Mouse (Mus musculus) cerebellum, postnatal 14 days (tissue): Measurements from ENCODE around the gene Amigo3.
"Not testable (repeated sequence)": the region's sequence is repeated elsewhere in the genome, so short reads cannot be mapped to it uniquely, and the experiment has no call there.

Experiments used
- DNase-seq, 2 experiments: peaks; one replicate each; pipeline ENCODE4 v3.0.0; 2021; ENCODE audit warnings: mixed read lengths in 2 of 2

Amigo3 gene

DNA sequence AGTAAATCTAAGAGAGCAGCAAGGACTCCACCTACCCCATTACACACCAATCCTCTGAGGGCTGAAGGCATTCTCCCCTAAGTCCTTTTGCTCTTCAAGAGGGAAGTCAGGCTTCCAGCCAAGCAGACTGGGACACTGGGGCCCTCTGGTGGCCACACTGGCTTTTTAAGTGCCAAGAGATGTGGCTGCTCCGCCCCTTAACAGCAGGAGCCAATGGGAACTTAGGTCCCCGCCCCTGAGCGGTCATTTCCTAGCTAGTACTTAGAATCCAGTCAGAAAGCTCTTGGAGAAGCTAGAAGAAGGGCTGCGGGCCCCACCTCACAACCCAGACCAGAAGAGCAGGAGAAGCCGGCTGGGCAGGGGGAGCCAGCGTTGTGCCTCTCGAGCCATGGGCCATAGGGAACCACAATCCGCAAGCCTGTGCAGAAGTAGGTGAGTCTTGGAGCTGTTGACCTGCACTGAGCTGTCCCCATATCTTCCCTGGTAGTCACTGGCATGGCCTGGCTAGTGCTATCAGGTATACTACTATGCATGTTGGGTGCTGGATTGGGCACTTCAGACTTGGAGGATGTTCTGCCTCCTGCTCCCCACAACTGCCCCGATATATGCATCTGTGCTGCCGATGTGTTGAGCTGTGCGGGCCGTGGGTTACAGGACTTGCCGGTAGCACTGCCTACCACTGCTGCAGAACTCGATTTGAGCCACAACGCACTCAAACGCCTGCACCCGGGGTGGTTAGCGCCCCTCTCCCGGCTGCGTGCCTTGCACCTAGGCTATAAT is at the start of gene Amigo3:
TSS of gene Amigo3 (plus strand) at position 275 of the 780 bp plus-strand sequence.
- DNase-seq = peak; percentile 95 to 97

DNA sequence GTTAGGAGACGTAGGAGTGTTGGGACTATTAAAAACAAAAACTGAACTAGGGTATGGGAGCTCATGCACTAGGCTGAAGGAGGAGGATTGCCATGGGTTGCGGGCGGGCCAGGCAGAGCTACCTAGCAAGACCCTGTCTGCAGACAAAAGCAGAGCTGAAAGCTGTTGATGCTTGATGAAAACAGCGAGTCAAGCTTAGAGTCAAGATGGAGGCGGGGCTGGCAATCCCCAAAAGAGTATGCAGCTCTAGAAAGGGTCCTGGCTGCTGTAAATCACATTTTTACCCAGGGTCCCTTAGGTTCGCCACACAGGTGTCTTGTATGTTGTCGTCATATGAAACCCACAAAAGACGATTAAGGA is 49.4 kb upstream of the Amigo3 start:
- DNase-seq = peak; percentile 42 to 48

DNA sequence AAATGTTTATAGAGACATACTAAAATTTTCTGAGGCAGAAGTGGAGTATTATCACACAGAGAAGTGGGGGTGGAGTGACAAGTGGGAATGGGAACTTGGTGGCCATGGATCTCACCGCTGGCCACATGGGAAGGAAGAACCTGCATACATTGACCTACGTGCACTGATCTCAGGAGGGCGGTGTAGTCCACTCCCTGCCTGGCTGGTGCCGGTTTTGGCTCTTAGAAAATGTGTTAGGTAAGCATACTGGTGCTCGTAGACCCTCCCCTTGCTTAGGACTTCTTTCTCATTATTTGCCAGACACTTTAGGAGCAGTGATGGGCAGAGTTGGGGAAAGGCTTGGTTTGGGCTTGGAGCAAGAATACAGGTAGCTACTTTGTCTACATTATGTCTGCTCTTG is 44.9 kb upstream of the Amigo3 start:
- no peak for DNase-seq

DNA sequence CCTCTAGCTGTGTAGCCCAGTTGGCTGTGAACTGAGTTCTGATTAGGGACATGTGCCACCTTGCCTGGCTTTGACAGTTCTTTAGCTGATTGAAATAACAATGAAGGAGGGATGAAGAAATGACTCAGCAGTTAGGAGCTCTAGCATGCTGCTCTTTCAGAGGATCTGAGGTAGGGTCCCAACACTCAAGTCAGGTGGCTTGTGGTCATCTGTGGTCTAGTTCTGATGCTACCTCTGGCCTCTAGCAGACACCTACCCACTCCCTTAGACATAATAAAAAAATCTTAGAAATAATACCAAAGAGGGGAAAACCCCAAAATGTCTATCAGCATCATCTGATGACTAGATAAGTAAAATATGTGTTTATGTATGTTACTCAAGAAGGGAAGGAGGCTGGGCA is 42.6 kb upstream of the Amigo3 start:
- no peak for DNase-seq

DNA sequence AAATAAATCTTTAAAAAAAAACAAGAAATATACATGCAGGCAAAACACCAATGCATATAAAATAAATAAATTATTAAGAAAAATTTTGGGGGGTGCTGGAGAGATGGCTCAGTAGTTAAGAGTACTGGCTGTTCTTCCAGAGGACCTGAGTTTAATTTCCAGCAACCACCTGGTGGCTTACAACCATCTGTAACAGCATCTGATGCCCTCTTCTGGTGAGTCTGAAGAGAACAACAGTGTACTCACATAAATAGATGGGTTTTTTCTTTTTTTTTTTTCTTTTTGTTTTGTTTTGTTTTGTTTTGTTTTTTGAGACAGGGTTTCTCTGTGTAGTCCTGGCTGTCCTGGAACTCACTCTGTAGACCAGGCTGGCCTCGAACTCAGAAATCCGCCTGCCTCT is 39.4 kb upstream of the Amigo3 start:
- DNase-seq = not testable (repeated sequence)

DNA sequence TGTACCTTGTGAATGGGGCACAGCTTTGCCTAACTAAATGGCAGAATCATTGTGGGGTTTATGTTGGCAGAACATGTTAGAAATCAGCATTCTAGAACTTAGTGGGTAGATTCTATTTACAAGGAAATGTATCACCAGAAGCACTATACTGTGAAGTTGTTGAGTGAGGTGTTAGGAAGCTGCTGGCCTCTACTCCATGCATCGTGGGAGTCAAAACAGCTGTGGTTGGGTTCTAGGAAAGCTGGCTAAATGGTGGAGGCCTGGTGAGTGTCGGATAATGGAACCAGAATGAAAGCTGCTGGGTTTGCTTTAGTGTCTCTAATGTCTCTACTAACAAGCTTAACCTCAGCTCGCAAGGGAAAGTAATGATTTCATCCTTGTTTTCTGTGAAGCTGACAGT is 35.8 kb upstream of the Amigo3 start:
- DNase-seq = no peak

DNA sequence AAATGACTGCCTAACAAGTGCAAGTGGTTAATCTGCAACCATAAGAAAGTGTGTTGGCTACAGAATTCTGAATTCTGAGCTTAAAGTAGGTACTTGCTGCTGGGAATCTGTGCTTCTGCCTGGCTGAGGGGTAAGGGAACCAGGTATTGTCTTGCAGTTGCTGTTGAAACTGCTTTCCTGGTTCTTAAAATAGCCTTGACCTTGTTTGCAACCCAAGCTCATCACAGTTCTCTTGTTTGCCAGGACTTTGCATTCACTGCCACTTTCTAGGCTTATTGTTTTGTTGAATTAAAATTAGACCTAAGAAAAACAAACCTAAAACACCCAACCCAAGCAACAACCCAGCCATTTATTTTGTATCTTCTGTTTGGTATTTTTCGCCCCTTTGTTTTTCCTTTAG is 32.2 kb upstream of the Amigo3 start:
- DNase-seq = no peak

DNA sequence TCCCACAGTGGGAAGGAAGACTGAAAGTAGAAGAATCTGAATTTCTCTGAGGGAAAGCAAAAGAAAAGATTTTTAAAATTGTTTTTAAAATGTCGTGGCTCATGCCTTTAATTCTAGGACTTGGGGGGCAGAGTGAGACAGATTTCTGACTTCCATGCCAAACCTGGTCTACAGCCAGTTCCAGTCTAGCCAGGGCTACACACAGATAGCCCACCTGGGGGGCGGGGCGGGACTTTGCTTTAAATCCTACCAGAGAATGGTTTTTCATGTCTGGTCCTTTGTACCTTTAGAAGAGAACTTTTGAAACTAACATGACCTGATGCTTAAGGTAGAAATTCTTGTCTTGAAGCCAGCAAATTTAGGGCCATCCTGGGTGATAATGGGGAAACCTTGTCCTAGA is 29.7 kb upstream of the Amigo3 start:
- DNase-seq = peak in 1 of 2 experiments; percentile 48

DNA sequence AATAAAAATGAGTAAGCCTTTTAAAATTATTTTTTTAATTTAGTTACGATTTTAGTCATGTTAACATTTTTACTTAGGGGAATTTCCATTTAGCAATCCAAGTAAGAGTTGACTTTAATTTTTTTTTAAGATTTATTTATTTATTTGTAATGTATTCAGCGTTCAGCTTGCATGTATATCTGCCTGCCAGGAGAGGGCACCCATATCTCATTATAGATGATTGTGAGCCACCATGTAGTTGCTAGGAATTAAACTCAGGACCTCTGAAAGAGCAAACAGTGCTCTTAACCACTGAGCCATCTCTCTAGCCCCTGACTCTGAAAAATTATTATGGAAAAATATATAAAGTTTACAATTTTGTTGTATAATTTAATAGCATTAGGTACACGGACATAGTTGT is 26.4 kb upstream of the Amigo3 start:
- no peak for DNase-seq

DNA sequence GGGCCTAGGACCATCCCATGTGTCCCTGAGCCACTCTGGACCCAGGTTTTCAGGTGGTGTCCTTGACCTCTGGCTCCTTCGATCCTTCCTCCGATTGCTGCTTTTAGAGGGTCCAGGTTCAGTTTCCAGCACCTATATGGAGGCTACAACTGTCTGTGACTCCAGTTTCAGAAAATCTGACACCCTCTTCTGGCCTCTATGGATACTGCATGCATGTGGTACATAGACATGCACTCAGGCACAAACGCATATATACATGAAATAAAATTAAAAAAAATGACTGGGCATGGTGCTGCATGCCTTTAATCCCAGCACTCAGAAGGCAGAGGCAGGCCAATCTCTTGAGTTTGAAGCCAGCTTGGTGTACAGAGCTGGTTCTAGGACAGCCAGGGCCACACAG is 25.1 kb upstream of the Amigo3 start:
- no peak for DNase-seq

DNA sequence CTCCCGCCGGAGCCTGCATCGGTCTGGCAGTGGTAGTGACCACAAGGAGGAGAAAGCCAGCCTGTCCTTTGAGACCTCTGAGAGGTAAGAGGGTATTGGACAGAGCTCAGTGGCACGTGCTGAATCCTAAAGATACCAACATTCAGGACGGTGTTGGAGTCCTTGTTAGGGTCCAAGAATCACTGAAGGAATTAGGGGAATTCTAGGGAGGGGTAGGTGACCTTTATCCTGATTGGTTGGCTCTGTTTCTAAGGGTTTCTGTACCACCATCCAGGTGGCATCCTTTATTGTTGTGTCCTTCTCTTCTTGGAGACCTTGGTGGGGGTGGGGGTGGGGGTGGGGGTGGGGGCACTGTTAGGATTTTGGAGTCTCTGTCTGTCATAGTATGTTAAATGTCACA is 20.8 kb upstream of the Amigo3 start:
- DNase-seq = no peak

DNA sequence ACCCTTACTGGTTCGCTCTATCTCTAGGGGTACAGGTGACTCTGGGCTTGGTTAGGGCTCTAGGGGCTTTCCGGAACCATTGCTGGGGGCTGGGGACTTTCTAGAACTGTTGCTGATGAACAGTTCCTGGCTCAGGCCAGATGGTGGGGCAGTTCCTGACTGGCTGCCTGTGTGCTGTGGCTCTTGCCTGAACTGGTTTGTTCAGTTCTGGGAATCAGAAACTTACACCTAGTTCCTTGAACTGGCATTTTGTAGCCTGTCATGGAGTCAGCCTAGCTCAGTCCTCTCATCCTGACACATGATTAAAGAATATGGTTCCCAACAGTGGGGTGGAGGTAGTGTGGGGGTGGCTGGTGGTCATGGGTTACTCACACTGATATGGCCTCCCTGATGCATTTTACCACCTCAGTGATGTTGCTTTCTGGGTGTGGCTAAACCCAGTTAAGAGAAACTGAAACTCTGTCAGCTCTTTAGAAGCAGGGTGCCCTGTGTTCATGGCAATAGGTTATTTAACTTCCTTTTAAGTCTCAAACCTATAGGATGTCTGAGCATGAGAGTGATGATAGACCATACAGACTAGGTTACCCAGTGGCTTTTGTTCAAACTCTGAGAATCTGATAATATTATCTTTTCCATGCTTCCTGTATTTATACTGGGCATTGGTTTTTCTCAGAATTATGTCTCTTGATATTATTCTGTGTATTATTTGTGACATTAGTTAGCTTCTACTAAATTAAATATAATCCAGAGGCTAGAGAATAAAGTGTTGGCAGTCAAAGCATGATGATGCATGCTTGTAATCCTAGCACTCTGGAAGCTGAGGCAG is 17.4 kb upstream of the Amigo3 start:
- DNase-seq = no peak

DNA sequence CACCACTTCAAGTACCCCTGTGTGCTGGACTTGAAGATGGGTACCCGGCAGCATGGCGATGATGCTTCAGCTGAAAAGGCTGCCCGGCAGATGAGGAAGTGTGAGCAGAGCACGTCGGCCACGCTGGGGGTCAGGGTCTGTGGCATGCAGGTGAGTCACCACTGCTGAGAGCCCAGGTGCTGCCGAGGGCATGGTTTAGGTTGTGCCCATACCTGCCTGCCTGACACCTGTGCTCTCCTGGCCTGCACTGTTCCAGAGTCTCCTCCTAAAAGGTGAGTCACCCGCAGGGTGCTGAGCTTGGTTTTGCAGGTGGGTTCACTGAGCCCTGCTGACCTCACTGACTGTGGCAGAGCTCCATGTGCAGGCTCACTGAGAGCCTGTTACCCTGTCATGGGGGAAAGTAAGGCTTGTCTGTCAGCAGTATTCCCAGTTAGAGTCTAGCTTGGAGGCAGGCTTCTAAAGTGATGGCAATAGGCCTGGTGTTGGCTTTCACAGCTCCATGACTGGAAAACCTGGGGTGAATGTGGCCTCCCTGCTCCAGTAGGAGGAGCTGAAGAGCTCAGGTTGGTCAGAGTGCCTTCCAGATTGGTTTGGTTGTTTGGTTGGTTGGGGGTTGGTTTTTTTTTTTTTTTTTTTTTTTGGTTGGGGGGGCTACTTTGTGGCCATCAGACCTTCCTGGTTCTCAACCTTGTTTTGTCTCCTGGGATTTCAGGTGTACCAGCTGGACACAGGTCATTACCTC is 8.0 kb upstream of the Amigo3 start:
- no peak for DNase-seq

DNA sequence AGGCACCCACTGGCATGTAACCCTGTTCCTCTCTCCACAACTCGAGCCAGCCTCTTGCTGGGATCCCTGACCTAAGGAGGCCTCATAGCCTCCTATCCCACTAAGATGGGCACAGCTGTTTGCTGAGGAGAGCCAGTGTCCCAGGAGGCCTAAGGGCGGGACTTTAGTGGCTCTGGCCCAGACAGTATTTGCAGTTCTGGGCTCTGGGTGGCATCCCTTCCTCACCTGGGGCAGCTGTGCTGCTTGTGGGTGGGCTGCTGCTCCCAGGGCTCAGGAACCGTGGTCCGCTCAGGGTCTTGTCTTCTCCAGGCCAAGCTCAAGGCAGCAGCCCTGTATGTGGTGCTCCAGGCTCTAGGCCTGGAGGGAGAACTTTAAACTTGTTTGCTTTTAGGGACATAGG is 6.4 kb upstream of the Amigo3 start:
- DNase-seq = no peak

DNA sequence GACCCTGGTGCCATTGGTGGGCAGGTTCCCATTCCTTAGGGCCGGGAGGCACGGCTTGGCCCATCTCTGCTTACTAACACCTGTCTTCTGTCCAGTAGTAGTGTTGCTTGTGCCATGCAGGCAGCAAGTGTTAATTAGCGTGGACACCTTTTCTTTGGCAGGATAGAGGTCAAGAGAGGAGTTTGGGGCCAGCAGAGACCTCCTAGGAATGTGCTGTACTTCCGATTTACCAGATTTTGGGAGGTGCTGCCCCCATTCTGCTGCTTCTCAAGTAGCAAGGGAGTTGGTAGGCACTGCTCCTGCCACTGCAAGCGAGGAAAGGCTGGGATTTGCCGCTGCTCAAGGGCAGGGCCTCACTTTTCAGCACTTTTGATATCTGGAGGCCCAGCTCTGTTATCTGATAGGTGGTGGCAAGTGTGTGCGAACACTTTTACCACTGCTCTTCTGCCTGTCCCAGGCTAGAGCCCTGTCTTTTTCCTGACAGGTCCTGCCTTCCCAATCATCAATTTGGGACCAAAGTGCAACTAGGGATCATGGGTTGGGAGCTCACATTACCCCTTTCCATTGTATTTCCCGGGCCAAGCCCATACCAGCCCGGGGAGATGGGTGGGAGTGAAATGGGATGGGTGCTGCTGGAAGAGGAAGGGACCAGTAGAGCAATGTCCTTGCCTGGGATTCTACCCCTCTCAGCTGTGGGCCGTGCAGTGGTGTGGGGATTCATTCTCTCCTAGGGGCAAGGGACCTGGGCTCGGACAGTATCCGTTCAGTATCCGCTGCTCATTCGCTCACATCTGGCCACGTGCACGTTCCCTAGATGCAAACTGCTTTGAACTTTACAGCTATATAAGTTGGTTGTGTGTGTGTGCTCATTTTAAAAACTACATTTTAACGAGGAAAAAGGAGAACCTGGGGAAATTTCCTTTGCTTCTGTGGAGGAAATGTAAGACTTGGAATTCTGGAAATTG is 5.1 kb upstream of the Amigo3 start:
- no peak for DNase-seq

DNA sequence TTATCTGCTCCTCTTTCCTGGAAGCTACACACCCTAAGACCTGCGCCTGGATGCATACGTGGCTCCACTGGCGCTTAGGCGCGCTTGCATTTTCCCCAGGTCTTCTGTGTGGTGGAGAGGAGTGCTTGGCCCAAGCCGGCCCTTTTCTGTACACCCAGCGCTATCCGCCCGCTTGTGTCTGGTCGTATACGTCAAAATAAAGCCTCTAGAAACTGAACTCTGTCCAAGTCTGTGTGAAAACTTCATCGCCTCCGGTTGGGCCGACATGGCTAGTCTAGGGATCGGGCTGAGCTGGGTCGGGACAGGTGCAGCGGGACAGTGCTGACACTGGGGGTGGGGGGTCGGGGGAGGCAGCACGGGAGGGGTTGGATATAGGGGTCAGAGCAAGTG is 4.4 kb upstream of the Amigo3 start:
- no peak for DNase-seq

DNA sequence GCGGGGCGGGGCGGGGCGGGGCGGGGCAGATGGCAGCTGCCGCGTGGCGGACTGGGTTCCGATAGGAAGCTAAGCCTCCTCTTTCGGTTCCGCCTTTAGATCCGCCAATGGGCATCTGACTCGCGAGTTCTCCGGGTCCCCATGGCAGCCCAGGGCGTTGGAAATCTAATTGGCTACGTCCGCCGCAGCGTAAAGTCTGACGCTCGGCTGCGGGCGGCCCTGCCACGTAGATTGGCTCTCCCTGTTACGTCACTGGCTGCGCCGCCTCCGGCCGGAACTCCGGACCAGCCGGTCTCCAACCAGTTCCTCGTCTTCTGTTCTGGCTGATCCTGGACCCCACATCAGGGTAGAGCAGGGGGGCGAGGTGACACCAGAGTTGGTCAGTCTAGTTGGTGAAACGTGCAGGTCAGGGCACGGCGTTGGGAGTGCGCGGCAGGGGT is 3.9 kb upstream of the Amigo3 start, which contains the start of gene Gmppb:
TSS of gene Gmppb (plus strand) at position 227 of the 440 bp plus-strand sequence.
- DNase-seq = peak; percentile 95 to 97

DNA sequence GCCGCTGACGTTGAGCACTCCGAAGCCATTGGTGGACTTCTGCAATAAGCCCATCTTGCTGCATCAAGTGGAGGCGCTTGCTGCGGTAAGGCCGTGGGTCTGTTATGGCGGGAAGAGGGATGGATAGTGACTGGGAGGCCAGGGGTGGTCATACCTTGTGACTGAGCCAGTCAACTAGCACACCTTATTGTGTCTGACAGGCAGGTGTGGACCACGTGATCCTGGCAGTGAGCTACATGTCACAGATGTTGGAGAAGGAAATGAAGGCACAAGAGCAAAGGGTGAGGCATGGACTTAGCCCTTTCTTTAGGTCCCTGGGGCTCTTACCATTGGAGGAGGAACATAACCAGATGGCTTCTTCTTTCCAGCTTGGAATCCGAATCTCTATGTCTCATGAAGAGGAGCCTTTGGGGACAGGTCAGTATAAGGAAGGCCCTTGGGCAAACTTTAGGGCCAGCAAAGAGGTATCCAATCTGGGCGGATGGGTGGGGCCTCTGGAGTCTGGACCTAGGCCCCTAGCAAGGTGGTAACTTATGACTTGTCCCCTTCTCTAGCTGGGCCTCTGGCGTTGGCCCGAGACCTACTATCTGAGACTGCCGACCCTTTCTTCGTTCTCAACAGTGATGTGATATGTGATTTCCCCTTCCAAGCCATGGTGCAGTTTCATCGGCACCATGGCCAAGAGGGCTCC is 3.3 kb upstream of the Amigo3 start:
- no peak for DNase-seq

DNA sequence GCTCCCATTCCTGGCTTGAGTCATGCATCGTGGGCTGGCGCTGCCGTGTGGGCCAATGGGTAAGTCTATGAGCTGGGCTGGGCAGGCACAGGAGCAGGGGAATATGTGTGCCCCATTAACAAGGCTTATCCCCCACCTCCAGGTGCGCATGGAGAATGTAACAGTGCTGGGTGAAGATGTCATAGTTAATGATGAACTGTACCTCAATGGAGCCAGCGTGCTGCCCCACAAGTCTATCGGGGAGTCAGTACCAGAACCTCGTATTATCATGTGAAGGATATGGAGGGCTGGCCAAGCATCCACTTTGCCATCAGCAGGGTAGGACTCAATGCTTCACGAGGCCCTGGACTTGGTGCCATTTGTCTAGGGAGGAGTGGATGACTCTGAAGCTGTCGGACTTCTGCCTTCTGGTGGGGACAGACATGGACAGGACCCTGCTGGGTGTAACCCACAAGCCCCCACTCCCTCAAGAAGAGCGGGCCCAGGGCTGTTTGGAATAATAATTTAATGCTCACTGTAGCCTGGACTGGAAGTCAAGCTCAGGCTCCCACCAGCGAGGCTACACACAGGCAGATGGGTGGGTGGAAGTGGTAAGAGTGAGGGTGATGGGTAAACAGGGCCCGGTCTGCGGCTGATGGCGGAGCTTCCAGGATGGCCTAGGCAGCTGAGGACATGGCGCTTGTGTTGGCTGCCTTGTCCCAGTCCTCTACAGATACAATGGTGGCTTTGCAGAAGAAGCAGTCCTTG is 1.6 kb upstream of the Amigo3 start:
- no peak for DNase-seq

DNA sequence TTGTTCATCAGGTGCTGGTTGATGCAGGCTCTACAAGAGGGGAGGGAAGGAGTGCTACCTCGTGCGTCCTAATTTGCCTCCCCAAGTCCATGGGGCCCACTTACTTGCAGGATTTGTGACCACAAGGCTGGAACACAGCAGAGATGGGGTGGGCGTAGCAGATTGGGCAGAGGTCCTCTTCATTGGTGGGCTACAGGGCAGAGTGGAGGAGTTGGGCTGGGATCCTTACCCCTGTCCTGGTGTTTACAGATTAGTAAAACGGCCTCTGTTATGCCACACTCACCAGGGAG is 1.1 kb upstream of the Amigo3 start:
- no peak for DNase-seq

DNA sequence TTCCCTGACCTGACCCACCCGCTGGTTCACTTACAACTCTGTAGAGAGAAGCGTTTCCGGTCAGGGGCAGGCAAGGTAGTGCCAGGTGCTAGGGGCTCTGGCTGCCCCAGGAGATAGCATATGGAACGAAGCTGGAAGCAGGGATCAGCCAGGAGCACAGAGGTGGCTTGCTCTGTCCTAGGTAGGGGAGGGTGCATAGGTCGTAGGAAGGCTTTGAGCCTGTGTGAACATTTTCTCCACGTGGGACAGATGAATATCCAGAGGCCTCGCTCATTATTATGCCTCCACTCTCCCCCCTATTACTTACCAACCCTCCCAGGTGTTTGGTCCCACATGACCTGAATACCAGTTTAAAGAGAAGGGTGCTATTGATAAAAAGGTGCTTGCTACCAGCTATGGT is 548 bp upstream of the Amigo3 start:
- DNase-seq = no peak
